Mouse (Mus musculus): ENCODE results near the gene Fstl4.

Fstl4 gene

GRCm38 (mm10) chr11:52914431-52914830 is 150.0 kb downstream of the Fstl4 start:
- in situ Hi-C loops (cut with MboI), result no loop called here

GRCm38 (mm10) chr11:52915648-52916047 is 151.2 kb downstream of the Fstl4 start:
- in situ Hi-C loops (cut with MboI), result no loop called here

- in situ Hi-C loops (cut with MboI), result no loop called here
Observed at GRCm38 (mm10) chr11:52919231-52919960, 155.0 kb downstream of the Fstl4 start.

GRCm38 (mm10) chr11:52924196-52924595 is 159.8 kb downstream of the Fstl4 start:
- in situ Hi-C loops (cut with MboI), result no loop called here

GRCm38 (mm10) chr11:52928321-52928720 is 163.9 kb downstream of the Fstl4 start:
- in situ Hi-C loops (cut with MboI), result no loop called here

GRCm38 (mm10) chr11:52939336-52940070 is 175.1 kb downstream of the Fstl4 start:
- in situ Hi-C loops (cut with MboI), result no loop called here

- in situ Hi-C loops (cut with MboI), result no loop called here
Observed at GRCm38 (mm10) chr11:52942967-52943366, 178.5 kb downstream of the Fstl4 start.

GRCm38 (mm10) chr11:52954995-52955394 is 190.6 kb downstream of the Fstl4 start:
- in situ Hi-C loops (cut with MboI), result no loop called here

GRCm38 (mm10) chr11:52968809-52969208 is 204.4 kb downstream of the Fstl4 start:
- in situ Hi-C loops (cut with MboI), result no loop called here

- in situ Hi-C loops (cut with MboI), result no loop called here
Observed at GRCm38 (mm10) chr11:52970396-52970795, 206.0 kb downstream of the Fstl4 start.

- in situ Hi-C loops (cut with MboI), result no loop called here
Observed at GRCm38 (mm10) chr11:52986986-52987385, 222.6 kb downstream of the Fstl4 start.

- in situ Hi-C loops (cut with MboI), result no loop called here
Observed at GRCm38 (mm10) chr11:52994688-52995087, 230.3 kb downstream of the Fstl4 start.

- in situ Hi-C loops (cut with MboI), result no loop called here
Observed at GRCm38 (mm10) chr11:52996434-52997093, 232.1 kb downstream of the Fstl4 start.

- in situ Hi-C loops (cut with MboI), result no loop called here
Observed at GRCm38 (mm10) chr11:52997421-52997820, 233.0 kb downstream of the Fstl4 start.

- in situ Hi-C loops (cut with MboI), result no loop called here
Observed at GRCm38 (mm10) chr11:53000226-53000625, 235.8 kb downstream of the Fstl4 start.

- in situ Hi-C loops (cut with MboI), result no loop called here
Observed at GRCm38 (mm10) chr11:53003361-53003760, 238.9 kb downstream of the Fstl4 start.

GRCm38 (mm10) chr11:53003811-53004210 is 239.4 kb downstream of the Fstl4 start:
- in situ Hi-C loops (cut with MboI), result no loop called here

GRCm38 (mm10) chr11:53009597-53009996 is 245.2 kb downstream of the Fstl4 start:
- in situ Hi-C loops (cut with MboI), result no loop called here

GRCm38 (mm10) chr11:53011996-53012505 is 247.6 kb downstream of the Fstl4 start:
- in situ Hi-C loops (cut with MboI), result no loop called here

GRCm38 (mm10) chr11:53013906-53014305 is 249.5 kb downstream of the Fstl4 start:
- in situ Hi-C loops (cut with MboI), result no loop called here

GRCm38 (mm10) chr11:53016358-53017021 is 252.1 kb downstream of the Fstl4 start:
- in situ Hi-C loops (cut with MboI), result no loop called here

- in situ Hi-C loops (cut with MboI), result no loop called here
Observed at GRCm38 (mm10) chr11:53019509-53019908, 255.1 kb downstream of the Fstl4 start.
